Mouse (Mus musculus) brain, embryonic 18.5 days (tissue): ENCODE data around the gene Ms4a4c.
"Not testable (repeated sequence)": the region's sequence is repeated elsewhere in the genome, so short reads cannot be mapped to it uniquely, and the experiment has no call there.

Experiments used
- DNase-seq: peaks from one replicate; pipeline ENCODE4 v3.0.0-alpha.2; 2012; ENCODE audit warnings: low read depth, low spot score

Gene Ms4a4c

GRCm38 (mm10) chr19:11404527-11404926 lies at the start of gene Ms4a4c:
TSS of gene Ms4a4c (plus strand) at chr19:11404770.
- DNase-seq: no peak

GRCm38 (mm10) chr19:11355730-11356129 lies 48.8 kb upstream of the Ms4a4c start:
- DNase-seq: no peak

- no peak for DNase-seq
Observed at GRCm38 (mm10) chr19:11360106-11360505, 44.5 kb upstream of the Ms4a4c start.

GRCm38 (mm10) chr19:11362002-11362401 lies 42.6 kb upstream of the Ms4a4c start:
- DNase-seq: no peak

- no peak for DNase-seq
Observed at GRCm38 (mm10) chr19:11368310-11368709, 36.3 kb upstream of the Ms4a4c start.

- DNase-seq: no peak
Observed at GRCm38 (mm10) chr19:11371181-11371580, 33.4 kb upstream of the Ms4a4c start.

- no peak for DNase-seq
Observed at GRCm38 (mm10) chr19:11375273-11375672, 29.3 kb upstream of the Ms4a4c start, which contains the start of gene Ms4a4a. TSS of gene Ms4a4a (plus strand) at chr19:11375523.

GRCm38 (mm10) chr19:11376399-11376798 lies 28.2 kb upstream of the Ms4a4c start:
- no peak for DNase-seq

GRCm38 (mm10) chr19:11387109-11387508 lies 17.5 kb upstream of the Ms4a4c start:
- no peak for DNase-seq

GRCm38 (mm10) chr19:11387685-11388084 lies 16.9 kb upstream of the Ms4a4c start:
- DNase-seq: no peak

- no peak for DNase-seq
Observed at GRCm38 (mm10) chr19:11388949-11389348, 15.6 kb upstream of the Ms4a4c start.

- DNase-seq: no peak
Observed at GRCm38 (mm10) chr19:11395769-11396168, 8.8 kb upstream of the Ms4a4c start.

GRCm38 (mm10) chr19:11407428-11407827 lies 2.9 kb downstream of the Ms4a4c start:
- no peak for DNase-seq

- DNase-seq: no peak
Observed at GRCm38 (mm10) chr19:11408591-11408990, 4.0 kb downstream of the Ms4a4c start.

GRCm38 (mm10) chr19:11411640-11412039 lies 7.1 kb downstream of the Ms4a4c start:
- DNase-seq: no peak

GRCm38 (mm10) chr19:11414084-11414483 lies 9.5 kb downstream of the Ms4a4c start:
- DNase-seq: no peak

GRCm38 (mm10) chr19:11415581-11415980 lies 11.0 kb downstream of the Ms4a4c start:
- DNase-seq: no peak

- not testable (repeated sequence) for DNase-seq
Observed at GRCm38 (mm10) chr19:11418865-11419264, 14.3 kb downstream of the Ms4a4c start.

- DNase-seq: not testable (repeated sequence)
Observed at GRCm38 (mm10) chr19:11431209-11431608, 26.6 kb downstream of the Ms4a4c start.

GRCm38 (mm10) chr19:11435058-11435834 lies 30.7 kb downstream of the Ms4a4c start:
- DNase-seq: no peak

- no peak for DNase-seq
Observed at GRCm38 (mm10) chr19:11443338-11443737, 38.8 kb downstream of the Ms4a4c start, which contains the start of gene Ms4a4b. TSS of gene Ms4a4b (plus strand) at chr19:11443553.

- no peak for DNase-seq
Observed at GRCm38 (mm10) chr19:11443964-11444363, 39.4 kb downstream of the Ms4a4c start.

- DNase-seq: no peak
Observed at GRCm38 (mm10) chr19:11447238-11447637, 42.7 kb downstream of the Ms4a4c start.
